Mouse (Mus musculus) megakaryocyte progenitor cell, adult 5-6 weeks (primary cell): ENCODE measurements around the gene Plek2. TPM values are rescaled to one million over a fixed set of nuclear protein-coding genes. Genes with fewer than 3 reads are reported as not detected.

ENCODE experiments used
- ATAC-seq: replicated peaks from 2 replicates; pipeline ENCODE4 v1.8.0; 2016; ENCODE audit warnings: mild to moderate bottlenecking, moderate TSS enrichment, inconsistent platforms; ENCODE audit not compliant: poor library complexity
- total RNA-seq, 2 experiments: library from RNA; stranded (forward) in 1 of 2; stranded (reverse) in 1 of 2; fragments of 157-497, 149-512 nt in 1 of 2; fragments of 200-1000 nt in 1 of 2; gene quantifications; 2 replicates each; pipeline versions ENCODE4 v1.2.3 to v1.2.4; 2015 to 2017

Gene Plek2
- total RNA-seq, 2 experiments from 2014 or later = not detected

DNA sequence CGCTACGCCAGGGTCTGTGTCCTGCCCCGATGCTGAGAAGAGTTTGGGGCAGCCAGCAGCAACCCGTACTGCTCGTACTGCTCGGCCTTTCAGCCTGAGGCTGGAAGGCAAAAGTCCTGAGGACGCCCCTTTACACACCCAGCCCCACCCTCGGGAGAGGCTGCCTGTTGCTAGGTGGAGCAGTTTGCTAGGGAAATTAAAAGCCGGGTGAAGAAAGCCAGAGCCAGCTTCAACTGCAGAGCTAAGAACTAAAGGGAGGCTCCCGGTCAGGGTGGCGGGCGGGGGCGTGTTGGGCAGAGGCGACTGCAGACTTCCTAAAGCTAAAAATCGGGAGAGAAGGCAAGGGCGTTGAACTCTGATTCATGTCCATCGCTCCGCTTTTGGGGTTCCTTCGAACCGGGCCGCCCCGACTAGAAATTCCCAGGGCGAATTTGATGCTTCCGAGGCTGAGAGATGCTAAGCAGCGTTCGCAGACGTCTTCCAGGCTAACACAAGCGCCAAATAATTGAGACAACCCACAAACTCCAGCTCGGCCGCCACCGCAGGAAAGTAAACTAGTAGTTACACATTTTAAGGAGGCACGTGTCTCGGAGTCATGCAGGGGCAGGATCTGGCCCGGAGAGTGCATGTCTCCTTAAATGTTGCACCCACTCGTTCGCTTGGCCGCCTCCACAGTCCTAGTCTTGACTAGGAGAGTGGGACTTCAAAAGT lies 5.1 kb upstream of the Plek2 start:
- ATAC-seq = peak; percentile 22; the same call in 1 of the 2 replicates

GRCm38 (mm10) chr12:78910684-78911461 lies 4.1 kb upstream of the Plek2 start:
- ATAC-seq = peak; percentile 64

DNA sequence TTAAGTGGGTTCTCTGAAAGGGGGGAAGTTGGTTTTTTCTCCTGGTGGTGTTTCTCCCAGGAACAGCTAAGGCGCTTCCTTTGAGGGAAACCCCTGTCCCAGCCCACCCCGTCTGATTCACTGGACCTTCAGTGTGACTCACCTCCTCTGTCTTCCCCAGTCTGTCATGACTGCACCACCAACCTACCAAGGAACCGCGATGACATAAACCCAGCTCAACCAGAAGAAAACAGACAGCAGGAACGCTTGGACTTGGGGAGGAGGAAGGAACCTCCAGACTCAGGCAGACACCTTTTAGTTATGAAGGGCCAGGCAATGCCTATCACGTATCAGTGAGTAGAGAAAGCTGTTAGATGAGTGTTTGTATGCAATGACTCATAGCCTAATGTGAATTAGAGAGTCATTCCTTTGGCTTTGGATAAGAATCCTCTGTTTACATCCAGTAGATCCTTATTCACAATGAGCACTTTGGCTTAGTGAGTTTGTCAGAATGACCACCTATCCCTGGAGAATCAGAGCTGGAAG lies 1.4 kb upstream of the Plek2 start:
- no peak for ATAC-seq

GRCm38 (mm10) chr12:78904499-78904898 lies 2.3 kb downstream of the Plek2 start:
- ATAC-seq = no peak

GRCm38 (mm10) chr12:78903313-78903712 lies 3.5 kb downstream of the Plek2 start:
- no peak for ATAC-seq

DNA sequence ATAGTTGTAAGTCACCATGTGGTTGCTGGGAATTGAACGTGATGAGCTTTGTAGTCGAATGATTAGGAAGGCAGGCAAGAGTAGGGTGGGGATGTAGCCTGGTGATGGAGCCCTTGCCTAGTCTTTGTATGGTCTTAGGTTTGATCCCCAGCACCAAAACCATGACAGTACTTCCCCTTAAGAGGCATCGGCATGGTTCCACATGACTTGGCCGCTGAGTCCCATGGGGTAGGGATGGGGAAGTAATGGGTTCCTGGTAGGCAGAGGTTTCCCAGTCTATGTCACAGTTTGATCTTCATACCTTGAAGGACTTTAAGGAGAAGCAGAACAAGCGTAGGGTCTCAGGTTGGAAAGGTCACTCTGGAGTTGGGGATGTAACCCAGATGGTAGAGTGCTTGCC lies 5.3 kb downstream of the Plek2 start:
- ATAC-seq = peak; percentile 72

DNA sequence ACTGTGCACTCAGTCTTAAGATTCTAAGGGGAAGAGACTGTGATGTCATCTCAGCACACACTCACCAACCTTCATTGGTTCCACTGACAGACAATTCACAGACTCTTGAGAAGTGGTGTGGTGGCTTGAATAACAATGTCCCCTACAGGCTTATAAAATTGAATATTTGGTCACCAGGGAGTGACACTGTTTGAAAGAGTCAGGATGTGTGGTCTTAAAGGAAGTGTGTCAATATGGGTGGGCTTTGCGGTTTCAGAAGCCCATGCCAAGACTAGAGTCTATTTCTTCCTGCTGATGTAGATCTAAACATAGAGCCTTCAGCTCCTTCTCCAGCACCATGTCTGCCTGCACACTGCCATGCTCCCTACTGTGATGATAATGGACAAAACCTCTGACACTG lies 8.9 kb downstream of the Plek2 start:
- peak; percentile 31; the same call in 1 of the 2 replicates for ATAC-seq

- 0 out of 2 replicates have a peak, but pooled peaks have one; percentile 34 for ATAC-seq
These were observed 15.6 kb downstream of the Plek2 start for GRCm38 (mm10) chr12:78891149-78891548.

DNA sequence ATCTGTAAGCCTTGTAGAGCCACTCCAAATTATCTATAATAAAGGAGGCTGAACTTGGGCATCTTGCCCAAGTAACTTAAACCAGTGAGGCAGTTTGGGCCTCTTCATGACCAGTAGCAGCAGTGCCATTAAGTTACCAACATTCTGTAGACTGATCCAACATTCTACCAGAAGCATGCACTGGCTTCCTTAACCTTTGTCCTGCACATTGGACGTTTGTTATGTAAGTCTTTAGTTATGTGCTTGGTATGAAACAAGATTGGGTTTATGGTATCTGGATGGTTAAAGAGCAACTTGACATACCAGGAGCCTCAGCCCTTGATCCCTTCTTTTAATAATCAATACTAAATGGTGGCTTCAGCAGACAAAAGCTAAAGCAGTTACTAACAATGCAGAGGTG lies 16.7 kb downstream of the Plek2 start:
- ATAC-seq = no peak

GRCm38 (mm10) chr12:78874581-78874980 lies 32.2 kb downstream of the Plek2 start:
- 0 out of 2 replicates have a peak, but pooled peaks have one; percentile 42 for ATAC-seq

GRCm38 (mm10) chr12:78868115-78868514 lies 38.6 kb downstream of the Plek2 start:
- ATAC-seq = no peak; the same call in 1 of the 2 replicates

GRCm38 (mm10) chr12:78865434-78865833 lies 41.3 kb downstream of the Plek2 start:
- ATAC-seq = no peak

- peak; percentile 42 for ATAC-seq
These were observed 44.5 kb downstream of the Plek2 start for GRCm38 (mm10) chr12:78862254-78862730.

- peak; percentile 89 for ATAC-seq
These were observed 45.1 kb downstream of the Plek2 start, which contains the start of the genes Atp6v1d and Eif2s1 for GRCm38 (mm10) chr12:78861496-78862253. Atp6v1d (minus strand) TSS chr12:78861638. Eif2s1 (plus strand) TSS chr12:78861819.

DNA sequence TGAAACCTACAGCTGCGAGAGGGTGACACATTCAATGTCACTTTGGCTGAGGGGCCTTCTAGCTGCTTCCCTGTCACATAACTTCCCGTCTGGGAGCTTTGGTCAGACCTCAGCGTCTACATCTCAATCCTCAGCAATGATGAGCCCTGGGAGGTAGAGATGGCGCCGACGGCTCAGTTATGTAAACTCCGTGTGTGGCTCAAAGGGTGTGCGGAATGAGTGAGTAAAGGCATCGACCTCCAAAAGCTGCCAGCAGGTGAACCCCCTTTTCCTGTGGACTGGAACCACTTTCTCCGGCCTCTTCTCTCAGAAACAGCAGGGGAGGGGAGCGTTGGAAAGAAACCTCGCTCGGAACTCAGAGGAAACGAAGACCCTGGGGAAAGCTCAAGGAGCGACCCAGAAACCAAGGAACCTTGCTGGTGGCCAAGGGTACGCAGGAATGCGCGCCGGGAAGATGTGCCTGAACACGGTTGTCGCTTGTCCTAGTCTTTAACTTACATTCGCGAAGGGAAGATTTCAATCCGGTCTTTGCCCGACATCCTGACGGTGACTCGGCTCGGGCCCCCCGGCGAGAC lies 45.8 kb downstream of the Plek2 start:
- ATAC-seq = peak; percentile 18

- ATAC-seq = no peak
These were observed 58.5 kb downstream of the Plek2 start for GRCm38 (mm10) chr12:78848246-78848645.

GRCm38 (mm10) chr12:78842429-78842828 lies 64.3 kb downstream of the Plek2 start:
- no peak for ATAC-seq

GRCm38 (mm10) chr12:78839906-78840305 lies 66.9 kb downstream of the Plek2 start:
- no peak for ATAC-seq
